Mouse (Mus musculus) thymus, adult 2 months (tissue): ENCODE data around the gene Sap30l. TPM values are rescaled to one million over a fixed set of nuclear protein-coding genes. Genes with fewer than 3 reads are reported as not detected.
"Not testable (repeated sequence)": the region's sequence is repeated elsewhere in the genome, so short reads cannot be mapped to it uniquely, and the experiment has no call there.

Experiments
- DNase-seq: peaks from one replicate; pipeline ENCODE4 v3.0.0; 2021
- H3K27ac ChIP-seq: fragments of 200-500 bp; 2 replicates; pipeline ENCODE4 v1.5.1; 2012; ENCODE audit warnings: low read length, control low read depth; ENCODE audit not compliant: control insufficient read depth, insufficient read depth
- H3K27me3 ChIP-seq: fragments of 200-500 bp; 2 replicates; pipeline ENCODE4 v1.6.1; 2012; ENCODE audit warnings: mild to moderate bottlenecking, low read length, moderate library complexity, mixed read lengths; ENCODE audit not compliant: control insufficient read depth, insufficient read depth
- H3K36me3 ChIP-seq: fragments of 200-500 bp; 2 replicates; pipeline ENCODE4 v1.6.1; 2012; ENCODE audit warnings: mild to moderate bottlenecking, low read length, moderate library complexity; ENCODE audit not compliant: control insufficient read depth, insufficient read depth
- H3K4me1 ChIP-seq: fragments of 200-500 bp; replicated peaks from 2 replicates; pipeline ENCODE4 v1.6.1; 2012; ENCODE audit warnings: low read length; ENCODE audit not compliant: control insufficient read depth, insufficient read depth
- H3K4me3 ChIP-seq: fragments of 200-500 bp; 2 replicates; pipeline ENCODE4 v1.5.1; 2012; ENCODE audit warnings: mild to moderate bottlenecking, low read length, control low read depth, moderate library complexity; ENCODE audit not compliant: control insufficient read depth, insufficient read depth
- CTCF ChIP-seq: fragments of 200-500 bp; IDR thresholded peaks from 2 replicates; pipeline ENCODE4 v1.5.1; 2012; ENCODE audit warnings: mild to moderate bottlenecking, control low read depth, low read length, moderate library complexity, borderline replicate concordance; ENCODE audit not compliant: control insufficient read depth, poor library complexity, insufficient read depth; ENCODE audit errors: extremely low read depth
- POLR2A ChIP-seq: fragments of 200-500 bp; IDR thresholded peaks from 2 replicates; pipeline ENCODE4 v1.6.1; 2012; ENCODE audit warnings: mild to moderate bottlenecking, low read length, control low read depth, moderate library complexity; ENCODE audit not compliant: control insufficient read depth, poor library complexity, insufficient read depth; ENCODE audit errors: extremely low read depth
- WGBS: fragments of 180-500 bp; shearing (Covaris S2); methylation state at CpG from one replicate; pipeline ENCODE4 v1.1.7; 2018; 5-methylcytosine and 5-hydroxymethylcytosine counted together
- polyA plus RNA-seq: library from polyadenylated mRNA; depleted of rRNA; stranded (reverse); fragments of >200 nt; gene quantifications from 2 replicates; pipeline ENCODE4 v1.2.3, GENCODE M21; 2012

The Sap30l gene
- polyA plus RNA-seq, 1 experiment: 37.1 TPM

GRCm38 (mm10) chr11:57818189-57818588 is 16.8 kb downstream of the Sap30l start:
- peak; percentile 23 for DNase-seq
- TF ChIP-seq POLR2A (no peak), CTCF (no peak)
- H3K27me3 ChIP-seq: no peaks in the 10 kb centered on the region
- no peak overlapping the region for H3K27ac ChIP-seq
- no peak overlapping the region for H3K4me3 ChIP-seq
- 97% methylated on average over 4 of the region's 4 CpGs for WGBS
- no peaks in the 10 kb centered on the region for H3K36me3 ChIP-seq
- H3K4me1 ChIP-seq: no peaks in the 10 kb centered on the region

DNA sequence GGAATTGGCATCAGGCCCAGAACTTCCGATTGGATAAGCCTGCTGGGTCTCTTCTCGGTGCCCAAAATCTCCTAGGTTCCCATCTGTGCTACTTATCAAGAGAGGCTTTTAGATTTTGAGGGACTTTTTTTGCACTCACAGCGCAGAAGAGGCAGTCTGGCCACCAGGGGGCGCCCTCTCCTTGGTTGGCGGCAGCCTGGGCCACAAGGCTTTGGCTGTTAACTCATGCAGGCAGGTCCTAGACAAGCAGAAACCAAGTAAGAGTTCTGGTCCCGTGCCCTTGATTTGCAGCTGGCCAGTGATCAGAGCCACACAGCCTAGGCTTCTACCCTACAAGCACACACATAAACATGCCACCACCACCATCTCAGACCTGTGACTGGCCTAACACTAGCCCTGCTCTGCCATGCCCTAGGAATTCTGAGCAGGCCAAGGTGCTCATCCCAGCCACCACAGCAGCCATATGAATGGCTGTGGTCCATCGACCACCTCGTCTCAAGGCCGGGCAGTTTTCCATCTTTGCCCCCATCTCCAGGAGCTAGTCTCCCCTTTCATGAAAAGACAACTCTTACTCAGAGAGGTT is 18.7 kb downstream of the Sap30l start:
- H3K27me3 ChIP-seq: no peaks in the 10 kb centered on the region
- H3K4me3 ChIP-seq: no peak overlapping the region
- H3K36me3 ChIP-seq: no peaks in the 10 kb centered on the region
- peak; percentile 80 for DNase-seq
- H3K27ac ChIP-seq: no peak overlapping the region
- no peaks in the 10 kb centered on the region for H3K4me1 ChIP-seq
- WGBS: 30% methylated on average over 9 of the region's 9 CpGs
- TF ChIP-seq POLR2A (no peak), CTCF (peak; percentile 95)

GRCm38 (mm10) chr11:57823159-57823558 is 21.7 kb downstream of the Sap30l start:
- peaks cover 13% of the 10 kb centered on the region for H3K4me1 ChIP-seq
- H3K4me3 ChIP-seq, H3K27ac ChIP-seq, H3K36me3 ChIP-seq, H3K27me3 ChIP-seq, DNase-seq: not testable (repeated sequence)
- WGBS: 96% methylated on average over 2 of the region's 2 CpGs

DNA sequence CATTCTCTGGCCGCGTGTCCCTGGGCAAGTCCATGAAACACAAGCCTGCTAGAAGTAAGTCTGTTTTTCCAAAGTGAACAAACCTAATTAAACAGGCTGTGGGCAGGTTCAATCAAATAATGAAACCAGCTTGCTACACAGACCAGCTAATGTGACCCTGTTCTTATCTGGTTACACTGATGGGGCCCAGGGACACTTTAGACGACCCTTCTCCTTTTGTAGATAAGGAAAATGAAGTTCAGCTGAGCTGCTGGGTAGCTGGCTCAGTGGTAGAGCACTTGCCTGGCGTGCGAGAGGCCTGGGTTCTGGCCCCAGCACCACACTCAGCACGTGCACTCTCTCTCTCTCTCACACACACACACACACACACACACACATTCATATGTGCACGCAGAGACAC is 22.3 kb downstream of the Sap30l start:
- Histone ChIP-seq H3K4me1 (peaks cover 15% of the 10 kb centered on the region), H3K27ac (no peak overlapping the region), H3K36me3 (no peaks in the 10 kb centered on the region), H3K27me3 (peaks cover 8% of the 10 kb centered on the region), H3K4me3 (no peak overlapping the region)
- TF ChIP-seq POLR2A: no peak
- no peak for TF ChIP-seq CTCF
- WGBS: 87% methylated on average over 7 of the region's 7 CpGs
- no peak for DNase-seq

DNA sequence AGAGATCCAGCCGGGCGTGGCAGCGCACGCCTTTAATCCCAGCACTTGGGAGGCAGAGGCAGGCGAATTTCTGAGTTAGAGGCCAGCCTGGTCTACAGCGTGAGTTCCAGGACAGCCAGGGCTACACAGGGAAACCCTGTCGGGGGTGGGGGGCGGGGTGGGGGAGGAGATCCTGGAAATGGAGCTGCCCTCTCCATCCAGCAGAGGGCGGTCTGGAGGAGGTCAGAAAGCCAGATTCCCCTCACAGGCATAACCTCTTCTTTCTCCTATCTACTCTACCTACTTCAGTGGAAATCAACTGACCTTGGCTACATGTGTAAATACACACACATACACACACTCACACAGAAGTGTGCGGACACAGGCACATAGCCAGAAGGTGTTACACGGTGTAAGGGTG is 23.8 kb downstream of the Sap30l start:
- Histone ChIP-seq H3K4me1 (peaks cover 19% of the 10 kb centered on the region), H3K27me3 (peaks cover 19% of the 10 kb centered on the region)
- 69% methylated on average over 11 of the region's 11 CpGs for WGBS
- not testable (repeated sequence) for H3K4me3 ChIP-seq, H3K27ac ChIP-seq, H3K36me3 ChIP-seq
- peak; percentile 12 for DNase-seq

DNA sequence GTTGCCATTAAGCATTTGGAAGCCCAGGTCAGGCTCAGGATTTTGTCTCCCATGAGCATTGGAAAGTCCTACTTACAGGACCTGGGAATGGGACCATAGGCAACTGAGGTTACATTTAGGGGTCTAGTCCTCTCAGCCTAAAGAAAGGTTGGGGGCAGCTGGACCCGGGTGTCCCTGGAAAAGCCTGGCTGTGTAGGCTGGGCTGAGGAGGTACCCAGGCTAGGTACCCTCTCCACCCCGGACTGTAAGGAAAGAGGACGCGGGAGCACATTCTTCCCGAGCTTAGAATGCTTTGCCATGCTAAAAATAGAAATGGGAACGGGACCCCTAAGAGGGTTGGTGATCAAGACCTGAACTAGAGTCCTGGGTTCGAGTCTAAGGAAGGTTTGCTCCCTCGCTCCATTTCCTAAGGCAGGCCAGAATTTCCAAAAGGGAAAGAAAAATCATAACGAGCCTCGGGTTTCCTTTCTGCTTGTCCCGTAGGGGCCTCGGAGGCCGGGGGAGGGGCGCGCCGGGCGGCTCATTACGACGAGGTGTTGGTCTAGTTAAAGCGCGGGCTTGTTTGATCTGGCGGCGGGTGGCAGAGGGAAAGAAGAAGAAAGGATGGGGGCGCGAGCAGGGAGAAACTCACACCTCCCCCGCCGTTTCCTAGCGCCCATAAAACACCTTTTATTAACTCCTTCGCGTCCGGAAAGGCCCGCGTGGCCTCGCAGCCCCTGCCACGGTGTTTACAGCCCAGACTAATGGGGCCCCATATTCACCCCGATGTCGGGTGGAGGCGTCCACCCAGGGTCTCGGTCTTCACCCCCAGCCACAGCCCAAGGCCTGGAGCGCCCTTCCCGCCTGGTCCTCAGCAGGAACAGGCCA is 25.8 kb downstream of the Sap30l start:
- Histone ChIP-seq H3K4me3 (peak overlapping the region; percentile 31), H3K27me3 (peaks cover 31% of the 10 kb centered on the region), H3K36me3 (no peaks in the 10 kb centered on the region), H3K27ac (no peak overlapping the region), H3K4me1 (peaks cover 19% of the 10 kb centered on the region)
- WGBS: 4% methylated on average over 41 of the region's 41 CpGs
- TF ChIP-seq POLR2A: no peak
- no peak for TF ChIP-seq CTCF
- peak; percentile 48 for DNase-seq
